Mouse (Mus musculus) E14TG2a.4 (cell line): Measurements from ENCODE around the gene Ephx1.

ENCODE experiments used
- H3K27me3 ChIP-seq: 2 replicates; pipeline ENCODE4 v1.6.1; 2014; ENCODE audit warnings: low read length, control low read depth; ENCODE audit not compliant: insufficient read depth
- H3K36me3 ChIP-seq: 2 replicates; pipeline ENCODE4 v1.6.1; 2014; ENCODE audit warnings: low read length, control low read depth; ENCODE audit not compliant: insufficient read depth
- H3K4me1 ChIP-seq: replicated peaks from 2 replicates; pipeline ENCODE4 v1.6.1; 2014; ENCODE audit warnings: low read depth, low read length, control low read depth
- H3K4me3 ChIP-seq: replicated peaks from 2 replicates; pipeline ENCODE4 v1.5.1; 2014; ENCODE audit warnings: mild to moderate bottlenecking, low read length
- H3K9me3 ChIP-seq: 2 replicates; pipeline ENCODE4 v1.6.1; 2014; ENCODE audit warnings: low read length, control low read depth
- CTCF ChIP-seq: conservative IDR thresholded peaks from 2 replicates; pipeline ENCODE4 v1.5.1; 2014; ENCODE audit warnings: low read length
- NANOG ChIP-seq: IDR thresholded peaks from 2 replicates; pipeline ENCODE4 v1.6.1; 2014; ENCODE audit warnings: borderline replicate concordance, low read length, mixed read lengths
- POU5F1 ChIP-seq: IDR thresholded peaks from 2 replicates; pipeline ENCODE4 v1.6.1; 2014; ENCODE audit warnings: low read length, borderline replicate concordance

The Ephx1 gene

GRCm38 (mm10) chr1:180957989-180958388 lies 62.7 kb downstream of the Ephx1 start:
- TF ChIP-seq NANOG (no peak), POU5F1 (no peak), CTCF (no peak)
- Histone ChIP-seq H3K4me1 (peaks cover 58% of the 10 kb centered on the region), H3K27me3 (no peaks in the 10 kb centered on the region), H3K4me3 (no peak overlapping the region), H3K9me3 (no peaks in the 10 kb centered on the region), H3K36me3 (peaks cover 83% of the 10 kb centered on the region)

- Histone ChIP-seq H3K9me3 (no peaks in the 10 kb centered on the region), H3K27me3 (no peaks in the 10 kb centered on the region), H3K36me3 (peaks cover 84% of the 10 kb centered on the region), H3K4me3 (no peak overlapping the region), H3K4me1 (peaks cover 53% of the 10 kb centered on the region)
- TF ChIP-seq NANOG (no peak), POU5F1 (no peak), CTCF (no peak)
These were observed 63.7 kb downstream of the Ephx1 start for GRCm38 (mm10) chr1:180956973-180957381.

- Histone ChIP-seq H3K9me3 (no peaks in the 10 kb centered on the region), H3K36me3 (peaks cover 79% of the 10 kb centered on the region), H3K27me3 (no peaks in the 10 kb centered on the region), H3K4me1 (peaks cover 53% of the 10 kb centered on the region), H3K4me3 (no peak overlapping the region)
- no peak for TF ChIP-seq POU5F1
- no peak for TF ChIP-seq NANOG
- no peak for TF ChIP-seq CTCF
These were observed 64.3 kb downstream of the Ephx1 start for GRCm38 (mm10) chr1:180956401-180956800.

GRCm38 (mm10) chr1:180952808-180953207 lies 67.9 kb downstream of the Ephx1 start:
- TF ChIP-seq POU5F1 (no peak), CTCF (no peak), NANOG (no peak)
- Histone ChIP-seq H3K27me3 (no peaks in the 10 kb centered on the region), H3K36me3 (peaks cover 79% of the 10 kb centered on the region), H3K4me1 (peaks cover 55% of the 10 kb centered on the region), H3K9me3 (no peaks in the 10 kb centered on the region), H3K4me3 (no peak overlapping the region)

GRCm38 (mm10) chr1:180952085-180952746 lies 68.5 kb downstream of the Ephx1 start:
- H3K36me3 ChIP-seq = peaks cover 79% of the 10 kb centered on the region
- H3K4me1 ChIP-seq = peaks cover 55% of the 10 kb centered on the region
- no peaks in the 10 kb centered on the region for H3K9me3 ChIP-seq
- no peak overlapping the region for H3K4me3 ChIP-seq
- H3K27me3 ChIP-seq = no peaks in the 10 kb centered on the region
- TF ChIP-seq CTCF (no peak), NANOG (no peak), POU5F1 (no peak)

- Histone ChIP-seq H3K9me3 (no peaks in the 10 kb centered on the region), H3K36me3 (peaks cover 38% of the 10 kb centered on the region), H3K4me1 (peaks cover 79% of the 10 kb centered on the region), H3K27me3 (peaks cover 16% of the 10 kb centered on the region), H3K4me3 (peak overlapping the region; percentile 87; the same call in 1 of the 2 replicates)
- TF ChIP-seq NANOG (no peak), POU5F1 (no peak)
These were observed 74.3 kb downstream of the Ephx1 start for GRCm38 (mm10) chr1:180946448-180946847.

GRCm38 (mm10) chr1:180945001-180945980 lies 75.4 kb downstream of the Ephx1 start:
- Histone ChIP-seq H3K9me3 (no peaks in the 10 kb centered on the region), H3K36me3 (peaks cover 37% of the 10 kb centered on the region), H3K4me3 (peak overlapping the region; percentile 87), H3K27me3 (peaks cover 26% of the 10 kb centered on the region), H3K4me1 (peaks cover 87% of the 10 kb centered on the region)
- TF ChIP-seq POU5F1 (no peak), NANOG (no peak), CTCF (no peak)

GRCm38 (mm10) chr1:180944553-180944952 lies 76.2 kb downstream of the Ephx1 start:
- Histone ChIP-seq H3K36me3 (peaks cover 30% of the 10 kb centered on the region), H3K9me3 (no peaks in the 10 kb centered on the region), H3K4me1 (peaks cover 83% of the 10 kb centered on the region), H3K27me3 (peaks cover 29% of the 10 kb centered on the region), H3K4me3 (peak overlapping the region; percentile 87)
- no peak for TF ChIP-seq NANOG
- TF ChIP-seq CTCF = no peak
